Mouse (Mus musculus): ENCODE measurements at regions not wholly inside any gene's neighbourhood (a gene's known extent, or its start where the extent isn't known, plus 50 kb on each side); places are given as distances from the start of the nearest gene placed in this dataset.

DNA sequence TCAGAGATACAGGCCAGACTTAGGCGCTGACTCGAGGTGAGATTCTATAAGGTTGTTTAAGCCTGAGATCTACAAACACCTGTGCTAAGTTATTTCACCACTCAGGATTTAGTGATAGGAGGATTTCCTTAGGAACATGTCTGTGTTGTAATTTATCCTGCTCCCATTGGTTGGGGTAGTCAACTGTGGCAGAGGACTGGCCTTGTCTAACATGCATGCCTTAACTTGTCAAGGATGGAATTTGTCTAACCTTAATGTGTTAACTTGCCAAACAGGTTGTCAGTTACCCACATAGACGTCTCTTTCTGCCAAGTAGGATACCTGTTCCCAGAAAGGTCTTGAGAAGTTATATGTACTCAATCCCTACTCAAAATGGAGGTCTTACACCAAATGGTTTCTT lies 667.3 kb upstream of the Nudt12 start:
- Histone ChIP-seq H3K4me3 (ENCODE audit: low read depth, low read length) (no peak overlapping the region), H3K4me2 (no peak overlapping the region), H3K27ac (ENCODE audit: low read depth) (no peak overlapping the region), H3K9ac (no peak overlapping the region), H3K36me3 (ENCODE audit: insufficient read depth) (no peaks in the 10 kb centered on the region), H3K27me3 (ENCODE audit: insufficient read depth, low read length) (no peaks in the 10 kb centered on the region), H3K4me1 (ENCODE audit: insufficient read depth) (no peaks in the 10 kb centered on the region), H3K9me3 (ENCODE audit: low read depth, low read length) (no peaks in the 10 kb centered on the region)
- DNase-seq (no peak), ATAC-seq (ENCODE audit: insufficient read depth) (no peak)
- no peak for TF ChIP-seq CTCF (IDR thresholded peaks at IDR 0.05; ENCODE audit: low read depth)
- 81% methylated on average over 3 of the region's 3 CpGs for WGBS

DNA sequence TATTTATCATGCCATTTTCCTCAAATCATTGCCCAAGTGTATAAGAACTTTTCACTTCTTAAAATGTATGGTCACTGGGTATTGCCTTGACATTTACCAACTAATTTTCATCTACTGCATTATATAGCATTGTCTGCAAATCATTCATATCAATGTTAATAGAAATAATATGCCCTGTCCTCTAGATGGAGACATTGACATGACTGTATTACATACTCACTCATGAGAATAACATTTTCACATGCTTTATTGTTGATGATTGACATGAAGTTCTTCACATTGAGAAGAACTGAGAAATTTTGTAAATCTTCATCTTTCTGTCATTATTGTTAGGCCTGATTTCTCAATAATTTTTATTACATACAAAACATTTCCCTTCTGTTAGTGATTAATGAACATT lies 629.4 kb upstream of the Nudt12 start:
- no peak overlapping the region for H3K4me2 ChIP-seq
- no peaks in the 10 kb centered on the region for H3K36me3 ChIP-seq (ENCODE audit: insufficient read depth)
- no peak overlapping the region for H3K9ac ChIP-seq
- H3K27ac ChIP-seq (ENCODE audit: low read depth): no peak overlapping the region
- peak; percentile 18; the same call in 1 of the 2 replicates for TF ChIP-seq CTCF (IDR thresholded peaks at IDR 0.05; ENCODE audit: low read depth)
- no peaks in the 10 kb centered on the region for H3K4me1 ChIP-seq (ENCODE audit: insufficient read depth)
- H3K4me3 ChIP-seq (ENCODE audit: low read depth, low read length): no peak overlapping the region
- no peak for ATAC-seq (ENCODE audit: insufficient read depth)
- H3K9me3 ChIP-seq (ENCODE audit: low read depth, low read length): no peaks in the 10 kb centered on the region
- H3K27me3 ChIP-seq (ENCODE audit: insufficient read depth, low read length): no peaks in the 10 kb centered on the region
- peak; percentile 16 for DNase-seq
